Mouse (Mus musculus): Measurements from ENCODE around the gene Oprm1. TPM values are rescaled to one million over a fixed set of nuclear protein-coding genes. Genes with fewer than 3 reads are reported as not detected.

Gene Oprm1
- polyA plus RNA-seq (2015; fragmentation: Nextera tagmentation; extraction: Ambion mirVana) = 3.2 and 3.3 TPM in 2 replicates

- Histone ChIP-seq H3K27ac (ENCODE audit: low read depth, low read length) (no peak within 1 kb of the TSS), H3K4me1 (ENCODE audit: control insufficient read depth, insufficient read depth, low read depth, low read length) (no peaks in the 10 kb centered on the region), H3K9ac (ENCODE audit: low read depth, low read length) (no peak within 1 kb of the TSS), H3K27me3 (replicated peaks; ENCODE audit: control insufficient read depth, insufficient read depth, low read length) (no peaks in the 10 kb centered on the region), H3K36me3 (ENCODE audit: control insufficient read depth, insufficient read depth, low read length) (no peaks in the 10 kb centered on the region), H3K4me3 (ENCODE audit: low read length) (no peak within 1 kb of the TSS), H3K4me2 (ENCODE audit: low read length) (no peak within 1 kb of the TSS), H3K9me3 (ENCODE audit: control insufficient read depth, low read length) (no peaks in the 10 kb centered on the region)
- no peak for ATAC-seq
- WGBS = 95% methylated on average over 3 of the region's 3 CpGs
Measured at GRCm38 (mm10) chr10:6758206-6758605, at the start of gene Oprm1. Oprm1 (plus strand) TSS chr10:6758506.

GRCm38 (mm10) chr10:6717181-6717948 lies 40.9 kb upstream of the Oprm1 start:
- no peaks in the 10 kb centered on the region for H3K27me3 ChIP-seq (replicated peaks; ENCODE audit: control insufficient read depth, insufficient read depth, low read length)
- no peak overlapping the region for H3K27ac ChIP-seq (ENCODE audit: low read depth, low read length)
- H3K9ac ChIP-seq (ENCODE audit: low read depth, low read length) = no peak overlapping the region
- H3K4me3 ChIP-seq (ENCODE audit: low read length) = no peak overlapping the region
- 93% methylated on average over 4 of the region's 4 CpGs for WGBS
- no peak for ATAC-seq
- H3K4me2 ChIP-seq (ENCODE audit: low read length) = no peak overlapping the region
- no peaks in the 10 kb centered on the region for H3K9me3 ChIP-seq (ENCODE audit: control insufficient read depth, low read length)
- no peaks in the 10 kb centered on the region for H3K36me3 ChIP-seq (ENCODE audit: control insufficient read depth, insufficient read depth, low read length)
- H3K4me1 ChIP-seq (ENCODE audit: control insufficient read depth, insufficient read depth, low read depth, low read length) = no peaks in the 10 kb centered on the region

GRCm38 (mm10) chr10:6723765-6724164 lies 34.5 kb upstream of the Oprm1 start:
- no peak overlapping the region for H3K4me2 ChIP-seq (ENCODE audit: low read length)
- H3K27ac ChIP-seq (ENCODE audit: low read depth, low read length) = no peak overlapping the region
- WGBS = 53% methylated on average over 1 of the region's 1 CpGs
- H3K9ac ChIP-seq (ENCODE audit: low read depth, low read length) = no peak overlapping the region
- H3K27me3 ChIP-seq (replicated peaks; ENCODE audit: control insufficient read depth, insufficient read depth, low read length) = no peaks in the 10 kb centered on the region
- no peaks in the 10 kb centered on the region for H3K4me1 ChIP-seq (ENCODE audit: control insufficient read depth, insufficient read depth, low read depth, low read length)
- H3K9me3 ChIP-seq (ENCODE audit: control insufficient read depth, low read length) = no peaks in the 10 kb centered on the region
- no peaks in the 10 kb centered on the region for H3K36me3 ChIP-seq (ENCODE audit: control insufficient read depth, insufficient read depth, low read length)
- no peak for ATAC-seq
- no peak overlapping the region for H3K4me3 ChIP-seq (ENCODE audit: low read length)

GRCm38 (mm10) chr10:6728469-6728868 lies 29.8 kb upstream of the Oprm1 start:
- H3K36me3 ChIP-seq (ENCODE audit: control insufficient read depth, insufficient read depth, low read length) = no peaks in the 10 kb centered on the region
- 94% methylated on average over 3 of the region's 3 CpGs for WGBS
- no peaks in the 10 kb centered on the region for H3K9me3 ChIP-seq (ENCODE audit: control insufficient read depth, low read length)
- no peaks in the 10 kb centered on the region for H3K4me1 ChIP-seq (ENCODE audit: control insufficient read depth, insufficient read depth, low read depth, low read length)
- no peak overlapping the region for H3K27ac ChIP-seq (ENCODE audit: low read depth, low read length)
- H3K9ac ChIP-seq (ENCODE audit: low read depth, low read length) = no peak overlapping the region
- ATAC-seq = no peak
- no peak overlapping the region for H3K4me3 ChIP-seq (ENCODE audit: low read length)
- H3K4me2 ChIP-seq (ENCODE audit: low read length) = no peak overlapping the region
- H3K27me3 ChIP-seq (replicated peaks; ENCODE audit: control insufficient read depth, insufficient read depth, low read length) = no peaks in the 10 kb centered on the region

- Histone ChIP-seq H3K27ac (ENCODE audit: low read depth, low read length) (no peak overlapping the region), H3K36me3 (ENCODE audit: control insufficient read depth, insufficient read depth, low read length) (no peaks in the 10 kb centered on the region), H3K9ac (ENCODE audit: low read depth, low read length) (no peak overlapping the region), H3K4me3 (ENCODE audit: low read length) (no peak overlapping the region), H3K27me3 (replicated peaks; ENCODE audit: control insufficient read depth, insufficient read depth, low read length) (no peaks in the 10 kb centered on the region), H3K4me1 (ENCODE audit: control insufficient read depth, insufficient read depth, low read depth, low read length) (no peaks in the 10 kb centered on the region), H3K4me2 (ENCODE audit: low read length) (no peak overlapping the region), H3K9me3 (ENCODE audit: control insufficient read depth, low read length) (no peaks in the 10 kb centered on the region)
- 93% methylated on average over 5 of the region's 5 CpGs for WGBS
- no peak for ATAC-seq
Measured at GRCm38 (mm10) chr10:6753375-6753774, 4.9 kb upstream of the Oprm1 start.

- no peak within 1 kb of the TSS for H3K27ac ChIP-seq (ENCODE audit: low read depth, low read length)
- no peak within 1 kb of the TSS for H3K4me2 ChIP-seq (ENCODE audit: low read length)
- WGBS = 93% methylated on average over 2 of the region's 2 CpGs
- no peak for ATAC-seq
- no peak within 1 kb of the TSS for H3K9ac ChIP-seq (ENCODE audit: low read depth, low read length)
- H3K4me3 ChIP-seq (ENCODE audit: low read length) = no peak within 1 kb of the TSS
- H3K36me3 ChIP-seq (ENCODE audit: control insufficient read depth, insufficient read depth, low read length) = no peaks in the 10 kb centered on the region
- no peaks in the 10 kb centered on the region for H3K27me3 ChIP-seq (replicated peaks; ENCODE audit: control insufficient read depth, insufficient read depth, low read length)
- H3K4me1 ChIP-seq (ENCODE audit: control insufficient read depth, insufficient read depth, low read depth, low read length) = no peaks in the 10 kb centered on the region
- no peaks in the 10 kb centered on the region for H3K9me3 ChIP-seq (ENCODE audit: control insufficient read depth, low read length)
Measured at GRCm38 (mm10) chr10:6761287-6761811, 3.0 kb downstream of the Oprm1 start, which contains the start of gene Gm10945. Gm10945 (minus strand) TSS chr10:6761761.

- WGBS = 4% methylated on average over 25 of the region's 25 CpGs
- Histone ChIP-seq H3K9ac (ENCODE audit: low read depth, low read length) (peak overlapping the region; percentile 65), H3K27ac (ENCODE audit: low read depth, low read length) (no peak overlapping the region), H3K4me2 (ENCODE audit: low read length) (peak overlapping the region; percentile 67), H3K4me1 (ENCODE audit: control insufficient read depth, insufficient read depth, low read depth, low read length) (no peaks in the 10 kb centered on the region; the same call in 1 of the 2 replicates), H3K9me3 (ENCODE audit: control insufficient read depth, low read length) (no peaks in the 10 kb centered on the region), H3K36me3 (ENCODE audit: control insufficient read depth, insufficient read depth, low read length) (no peaks in the 10 kb centered on the region), H3K4me3 (ENCODE audit: low read length) (peak overlapping the region; percentile 50), H3K27me3 (replicated peaks; ENCODE audit: control insufficient read depth, insufficient read depth, low read length) (no peaks in the 10 kb centered on the region)
- peak; percentile 93 for ATAC-seq
Measured at GRCm38 (mm10) chr10:6788517-6789237, 30.4 kb downstream of the Oprm1 start.

GRCm38 (mm10) chr10:6790226-6790625 lies 31.9 kb downstream of the Oprm1 start:
- Histone ChIP-seq H3K4me2 (ENCODE audit: low read length) (peak overlapping the region; percentile 67; the same call in 1 of the 2 replicates), H3K9ac (ENCODE audit: low read depth, low read length) (no peak overlapping the region), H3K4me3 (ENCODE audit: low read length) (peak overlapping the region; percentile 18), H3K27ac (ENCODE audit: low read depth, low read length) (no peak overlapping the region), H3K4me1 (ENCODE audit: control insufficient read depth, insufficient read depth, low read depth, low read length) (no peaks in the 10 kb centered on the region; the same call in 1 of the 2 replicates), H3K9me3 (ENCODE audit: control insufficient read depth, low read length) (no peaks in the 10 kb centered on the region), H3K36me3 (ENCODE audit: control insufficient read depth, insufficient read depth, low read length) (no peaks in the 10 kb centered on the region), H3K27me3 (replicated peaks; ENCODE audit: control insufficient read depth, insufficient read depth, low read length) (no peaks in the 10 kb centered on the region)
- no peak for ATAC-seq

- H3K27me3 ChIP-seq (replicated peaks; ENCODE audit: control insufficient read depth, insufficient read depth, low read length) = no peaks in the 10 kb centered on the region
- ATAC-seq = no peak
- 5% methylated on average over 1 of the region's 1 CpGs for WGBS
- no peaks in the 10 kb centered on the region for H3K9me3 ChIP-seq (ENCODE audit: control insufficient read depth, low read length)
- H3K27ac ChIP-seq (ENCODE audit: low read depth, low read length) = no peak overlapping the region
- no peaks in the 10 kb centered on the region for H3K36me3 ChIP-seq (ENCODE audit: control insufficient read depth, insufficient read depth, low read length)
- H3K4me2 ChIP-seq (ENCODE audit: low read length) = no peak overlapping the region
- no peaks in the 10 kb centered on the region for H3K4me1 ChIP-seq (ENCODE audit: control insufficient read depth, insufficient read depth, low read depth, low read length)
- H3K9ac ChIP-seq (ENCODE audit: low read depth, low read length) = no peak overlapping the region
- H3K4me3 ChIP-seq (ENCODE audit: low read length) = no peak overlapping the region
Measured at GRCm38 (mm10) chr10:6820626-6821025, 62.3 kb downstream of the Oprm1 start.
